Mouse (Mus musculus) neural tube, embryonic 11.5 days (tissue): Measurements from ENCODE around the gene Nos1. TPM values are rescaled to one million over a fixed set of nuclear protein-coding genes. Genes with fewer than 3 reads are reported as not detected.

ENCODE experiments used
- polyA plus RNA-seq: library from polyadenylated mRNA; unstranded; fragments of >200 nt; fragmentation: Nextera tagmentation; extraction: Ambion mirVana; gene quantifications from 2 replicates; pipeline ENCODE4 v1.2.1, GENCODE M21; 2014

Nos1 gene
- polyA plus RNA-seq, 1 experiment from 2014 or later, result 0.70 TPM

Other genes with a start within 250 kb of the Nos1 start
- 102 and 107 TPM in 2 replicates for gene Fbxo21, start 195.7 kb downstream of the Nos1 start, polyA plus RNA-seq
- gene Tesc, start 246.7 kb downstream of the Nos1 start, polyA plus RNA-seq, result 0.46 and 0.76 TPM in 2 replicates